Mouse (Mus musculus): ENCODE measurements at regions not wholly inside any gene's neighbourhood (a gene's known extent, or its start where the extent isn't known, plus 50 kb on each side); places are given as distances from the start of the nearest gene placed in this dataset.

DNA sequence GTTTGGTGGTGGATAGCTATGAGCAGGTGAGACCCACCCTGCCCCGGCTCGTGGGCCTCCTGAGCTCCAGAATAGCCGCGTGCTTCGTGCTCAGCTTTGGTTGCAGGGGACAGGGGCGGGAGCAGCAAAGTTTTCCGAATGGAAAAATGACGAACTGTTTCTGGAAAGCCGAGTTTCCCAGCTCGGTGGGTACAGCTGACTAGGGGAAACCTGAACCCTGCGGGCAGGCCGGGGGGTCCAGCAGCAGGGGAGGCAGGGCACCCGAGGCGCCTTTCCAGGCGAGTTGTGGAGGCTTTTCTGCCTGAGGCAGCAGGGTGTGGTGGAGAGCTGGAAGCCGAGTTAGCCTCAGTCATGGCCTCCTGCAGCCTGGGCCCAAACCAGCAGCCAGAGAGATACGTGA lies 88.8 kb upstream of the 1600014C23Rik start:
- TF ChIP-seq EP300 (IDR thresholded peaks at IDR 0.05; ENCODE audit: insufficient read depth, low read depth, low read length), result no peak
- no peak for TF ChIP-seq CTCF (IDR thresholded peaks at IDR 0.05)
- no peak for TF ChIP-seq POLR2A (IDR thresholded peaks at IDR 0.05; ENCODE audit: insufficient read depth, low read depth, low read length)
- Histone ChIP-seq H3K4me3 (no peak overlapping the region), H3K9ac (ENCODE audit: low read depth, low read length) (no peak overlapping the region), H3K27me3 (ENCODE audit: control insufficient read depth, insufficient read depth, low read length) (no peaks in the 10 kb centered on the region), H3K36me3 (ENCODE audit: control insufficient read depth, insufficient read depth, low read length) (no peaks in the 10 kb centered on the region), H3K27ac (no peak overlapping the region), H3K79me2 (replicated peaks; ENCODE audit: control insufficient read depth, insufficient read depth, low read length) (no peaks in the 10 kb centered on the region), H3K4me1 (ENCODE audit: control insufficient read depth, insufficient read depth, low read length) (no peaks in the 10 kb centered on the region)
- intact Hi-C loops (cut with DNase I), result no loop called here
- no peak for DNase-seq
- 85% methylated on average over 17 of the region's 17 CpGs for WGBS

DNA sequence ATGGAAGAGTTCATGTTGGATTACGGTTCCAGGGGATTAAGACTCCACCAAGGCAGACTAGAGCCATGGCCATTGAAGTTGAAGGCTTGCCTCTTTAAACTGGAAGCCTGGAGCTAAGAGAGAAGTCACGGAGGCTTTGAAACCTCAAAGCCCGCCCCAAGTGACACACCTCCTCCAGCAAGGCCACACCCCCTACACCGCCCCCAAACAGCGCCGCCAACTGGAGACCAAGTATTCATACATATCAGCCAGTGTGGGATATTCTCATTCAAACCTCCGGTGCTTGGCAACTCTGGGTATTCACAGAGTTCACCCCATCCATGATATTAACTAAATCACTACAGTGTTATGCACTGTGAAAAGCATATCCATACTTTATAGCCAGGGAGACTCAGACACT lies 87.7 kb upstream of the 1600014C23Rik start:
- DNase-seq, result peak in 1 of 2 experiments; percentile 12
- Histone ChIP-seq H3K4me1 (ENCODE audit: control insufficient read depth, insufficient read depth, low read length) (no peaks in the 10 kb centered on the region; the same call in 1 of the 2 replicates), H3K4me3 (no peak overlapping the region), H3K27ac (no peak overlapping the region), H3K79me2 (replicated peaks; ENCODE audit: control insufficient read depth, insufficient read depth, low read length) (no peaks in the 10 kb centered on the region), H3K27me3 (ENCODE audit: control insufficient read depth, insufficient read depth, low read length) (no peaks in the 10 kb centered on the region), H3K36me3 (ENCODE audit: control insufficient read depth, insufficient read depth, low read length) (no peaks in the 10 kb centered on the region), H3K9ac (ENCODE audit: low read depth, low read length) (no peak overlapping the region)
- 86% methylated on average over 7 of the region's 7 CpGs for WGBS
- TF ChIP-seq POLR2A (IDR thresholded peaks at IDR 0.05; ENCODE audit: insufficient read depth, low read depth, low read length) (no peak), EP300 (IDR thresholded peaks at IDR 0.05; ENCODE audit: insufficient read depth, low read depth, low read length) (no peak), CTCF (IDR thresholded peaks at IDR 0.05) (no peak)
- intact Hi-C loops (cut with DNase I), result no loop called here

DNA sequence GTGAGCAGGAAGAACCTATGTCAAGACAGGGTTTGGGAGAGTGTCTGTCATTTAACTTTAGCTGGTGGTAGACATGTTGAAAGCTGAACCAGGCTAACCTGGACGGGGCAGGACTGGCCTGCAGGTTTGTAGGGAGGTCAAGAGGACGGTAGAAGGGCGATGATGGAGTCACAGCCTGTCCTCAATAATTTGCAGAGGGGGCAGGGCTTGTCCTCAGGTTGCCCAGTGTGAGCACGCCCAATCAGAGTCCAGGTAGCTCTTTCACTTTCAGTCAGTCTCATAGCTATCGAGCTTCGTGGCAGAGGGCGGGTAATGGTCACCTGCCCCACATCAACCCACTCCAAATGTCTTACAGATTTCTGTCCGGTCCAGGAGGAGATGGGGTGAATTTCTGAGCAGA lies 85.5 kb upstream of the 1600014C23Rik start:
- intact Hi-C loops (cut with DNase I), result loop anchor here (2.0 kb wide), 1 partner anchor 28 kb away; no protein-coding TSS in a partner anchor
- WGBS, result 93% methylated on average over 8 of the region's 8 CpGs
- Histone ChIP-seq H3K9ac (ENCODE audit: low read depth, low read length) (no peak overlapping the region), H3K4me3 (no peak overlapping the region), H3K79me2 (replicated peaks; ENCODE audit: control insufficient read depth, insufficient read depth, low read length) (no peaks in the 10 kb centered on the region), H3K27me3 (ENCODE audit: control insufficient read depth, insufficient read depth, low read length) (no peaks in the 10 kb centered on the region), H3K36me3 (ENCODE audit: control insufficient read depth, insufficient read depth, low read length) (no peaks in the 10 kb centered on the region), H3K4me1 (ENCODE audit: control insufficient read depth, insufficient read depth, low read length) (peaks cover 3% of the 10 kb centered on the region), H3K27ac (no peak overlapping the region)
- TF ChIP-seq EP300 (IDR thresholded peaks at IDR 0.05; ENCODE audit: insufficient read depth, low read depth, low read length) (no peak), CTCF (IDR thresholded peaks at IDR 0.05) (no peak), POLR2A (IDR thresholded peaks at IDR 0.05; ENCODE audit: insufficient read depth, low read depth, low read length) (no peak)
- DNase-seq, result peak in 1 of 2 experiments; percentile 11

DNA sequence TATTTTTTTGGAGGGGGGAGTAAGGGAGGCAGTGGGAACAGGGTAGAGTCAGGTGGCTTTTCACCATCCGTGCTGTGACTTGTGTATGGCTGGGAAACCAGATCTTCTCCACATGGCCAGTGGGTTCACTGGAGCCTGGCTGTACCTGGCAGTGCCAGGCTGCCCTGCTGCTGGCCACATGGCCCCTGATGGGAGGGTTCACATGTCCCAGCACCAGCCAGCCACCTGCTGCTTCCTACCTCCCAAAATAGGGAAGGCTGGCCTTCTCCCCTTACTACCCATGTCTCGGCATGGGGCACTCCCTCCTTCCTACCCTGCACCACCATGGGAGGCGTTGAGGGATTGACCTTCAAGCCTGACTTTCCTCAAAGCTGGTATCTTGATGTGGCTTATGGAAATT lies 82.9 kb upstream of the 1600014C23Rik start:
- H3K27ac ChIP-seq, result peak overlapping the region; percentile 74
- peak; percentile 35 to 39 for DNase-seq
- 66% methylated on average over 3 of the region's 3 CpGs for WGBS
- TF ChIP-seq CTCF (IDR thresholded peaks at IDR 0.05), result no peak
- TF ChIP-seq EP300 (IDR thresholded peaks at IDR 0.05; ENCODE audit: insufficient read depth, low read depth, low read length), result 0 out of 2 replicates have a peak, but pooled peaks have one; percentile 15
- no peaks in the 10 kb centered on the region for H3K79me2 ChIP-seq (replicated peaks; ENCODE audit: control insufficient read depth, insufficient read depth, low read length)
- no peaks in the 10 kb centered on the region for H3K27me3 ChIP-seq (ENCODE audit: control insufficient read depth, insufficient read depth, low read length)
- no peak overlapping the region for H3K9ac ChIP-seq (ENCODE audit: low read depth, low read length)
- no peak overlapping the region for H3K4me3 ChIP-seq
- intact Hi-C loops (cut with DNase I), result no loop called here
- H3K4me1 ChIP-seq (ENCODE audit: control insufficient read depth, insufficient read depth, low read length), result peaks cover 6% of the 10 kb centered on the region
- H3K36me3 ChIP-seq (ENCODE audit: control insufficient read depth, insufficient read depth, low read length), result no peaks in the 10 kb centered on the region

DNA sequence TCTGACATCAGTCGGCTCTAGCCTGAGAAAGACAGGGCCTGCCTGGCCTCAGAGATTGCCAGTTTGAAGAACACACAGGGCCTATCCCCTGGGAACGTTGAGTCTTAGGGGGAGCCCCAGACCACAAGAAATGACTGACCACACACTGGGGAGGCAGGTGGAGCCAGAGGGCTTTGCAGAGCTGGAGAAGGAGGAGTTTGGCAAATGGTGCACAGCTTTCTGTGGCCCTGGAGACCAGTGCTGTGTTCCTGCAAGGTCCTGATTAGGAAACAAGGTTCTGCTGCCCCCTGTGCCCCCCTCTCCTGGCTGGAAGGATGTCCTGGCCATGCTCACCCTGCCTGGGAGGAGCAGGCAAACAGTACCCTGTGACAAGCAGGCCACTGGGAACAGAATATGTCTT lies 82.2 kb upstream of the 1600014C23Rik start:
- 11% methylated on average over 2 of the region's 2 CpGs for WGBS
- Histone ChIP-seq H3K36me3 (ENCODE audit: control insufficient read depth, insufficient read depth, low read length) (no peaks in the 10 kb centered on the region), H3K27ac (peak overlapping the region; percentile 74), H3K4me1 (ENCODE audit: control insufficient read depth, insufficient read depth, low read length) (peaks cover 6% of the 10 kb centered on the region), H3K4me3 (no peak overlapping the region), H3K79me2 (replicated peaks; ENCODE audit: control insufficient read depth, insufficient read depth, low read length) (no peaks in the 10 kb centered on the region), H3K27me3 (ENCODE audit: control insufficient read depth, insufficient read depth, low read length) (no peaks in the 10 kb centered on the region), H3K9ac (ENCODE audit: low read depth, low read length) (no peak overlapping the region)
- DNase-seq, result peak; percentile 62 to 86
- intact Hi-C loops (cut with DNase I), result loop anchor here (2.0 kb wide), 2 partner anchors 81 to 217 kb away; partner anchors contain the start of gene Vegfa
- TF ChIP-seq EP300 (IDR thresholded peaks at IDR 0.05; ENCODE audit: insufficient read depth, low read depth, low read length) (peak; percentile 94), POLR2A (IDR thresholded peaks at IDR 0.05; ENCODE audit: insufficient read depth, low read depth, low read length) (peak; percentile 28; the same call in 1 of the 2 replicates), CTCF (IDR thresholded peaks at IDR 0.05) (peak; percentile 64)

DNA sequence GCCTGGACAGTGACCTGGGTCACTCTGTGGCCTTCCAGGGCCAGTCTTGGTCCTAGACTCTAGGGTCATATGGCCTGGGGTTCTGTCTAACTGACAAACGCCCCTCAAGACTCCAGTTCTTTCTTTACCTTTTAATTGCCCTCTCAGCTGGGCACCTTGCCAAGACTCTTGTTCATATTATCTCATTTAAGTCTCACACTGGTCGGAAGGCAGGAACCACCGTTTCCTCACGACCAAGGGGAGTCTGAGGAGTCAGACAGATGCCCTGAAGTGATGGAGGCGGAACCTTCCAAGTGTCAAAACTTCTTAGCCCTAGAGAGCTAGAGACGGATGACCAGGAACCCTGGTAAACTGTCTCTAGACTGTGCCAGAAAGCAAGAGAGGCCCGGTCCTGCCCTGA lies 81.7 kb upstream of the 1600014C23Rik start:
- no peaks in the 10 kb centered on the region for H3K79me2 ChIP-seq (replicated peaks; ENCODE audit: control insufficient read depth, insufficient read depth, low read length)
- H3K4me3 ChIP-seq, result no peak overlapping the region
- 27% methylated on average over 7 of the region's 7 CpGs for WGBS
- H3K36me3 ChIP-seq (ENCODE audit: control insufficient read depth, insufficient read depth, low read length), result no peaks in the 10 kb centered on the region
- intact Hi-C loops (cut with DNase I), result loop anchor here (2.0 kb wide), 2 partner anchors 81 to 217 kb away; partner anchors contain the start of gene Vegfa
- TF ChIP-seq POLR2A (IDR thresholded peaks at IDR 0.05; ENCODE audit: insufficient read depth, low read depth, low read length), result no peak
- no peak for TF ChIP-seq CTCF (IDR thresholded peaks at IDR 0.05)
- no peak for TF ChIP-seq EP300 (IDR thresholded peaks at IDR 0.05; ENCODE audit: insufficient read depth, low read depth, low read length)
- H3K27ac ChIP-seq, result peak overlapping the region; percentile 74
- H3K27me3 ChIP-seq (ENCODE audit: control insufficient read depth, insufficient read depth, low read length), result no peaks in the 10 kb centered on the region
- DNase-seq, result no peak
- H3K9ac ChIP-seq (ENCODE audit: low read depth, low read length), result no peak overlapping the region
- peaks cover 6% of the 10 kb centered on the region for H3K4me1 ChIP-seq (ENCODE audit: control insufficient read depth, insufficient read depth, low read length)
